Mouse (Mus musculus) spleen, postnatal 4 days (tissue): Measurements from ENCODE around the gene Cycs.
"Not testable (repeated sequence)": the region's sequence is repeated elsewhere in the genome, so short reads cannot be mapped to it uniquely, and the experiment has no call there.

Source experiments
- DNase-seq, 2 experiments: peaks; one replicate each; pipeline ENCODE4 v3.0.0; 2022; ENCODE audit warnings: low spot score in 2 of 2

The Cycs gene

GRCm38 (mm10) chr6:50566141-50566996 is at the start of gene Cycs:
TSS of gene Cycs (minus strand) at chr6:50566538.
- peak; percentile 100 for DNase-seq

DNA sequence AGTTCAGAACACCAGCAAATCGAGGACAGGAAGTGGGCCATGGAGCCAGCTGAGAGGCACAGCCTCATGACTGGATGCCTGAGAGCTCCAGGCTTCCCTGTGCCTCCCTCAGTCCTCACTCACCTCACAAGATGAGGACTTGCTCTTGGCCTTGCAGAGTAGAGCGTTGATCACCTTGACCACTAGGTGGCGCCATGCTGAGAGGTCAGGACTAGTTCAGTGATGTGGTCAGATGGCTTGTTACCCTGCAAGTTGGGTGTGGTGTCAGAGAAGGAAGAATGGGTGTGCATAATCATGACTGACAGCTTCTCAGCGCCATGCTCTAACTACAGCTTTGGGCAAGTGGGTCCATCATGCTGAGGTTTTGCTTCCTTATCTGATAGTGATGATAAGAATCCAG is 35.3 kb upstream of the Cycs start:
- peak; percentile 56 to 83 for DNase-seq

DNA sequence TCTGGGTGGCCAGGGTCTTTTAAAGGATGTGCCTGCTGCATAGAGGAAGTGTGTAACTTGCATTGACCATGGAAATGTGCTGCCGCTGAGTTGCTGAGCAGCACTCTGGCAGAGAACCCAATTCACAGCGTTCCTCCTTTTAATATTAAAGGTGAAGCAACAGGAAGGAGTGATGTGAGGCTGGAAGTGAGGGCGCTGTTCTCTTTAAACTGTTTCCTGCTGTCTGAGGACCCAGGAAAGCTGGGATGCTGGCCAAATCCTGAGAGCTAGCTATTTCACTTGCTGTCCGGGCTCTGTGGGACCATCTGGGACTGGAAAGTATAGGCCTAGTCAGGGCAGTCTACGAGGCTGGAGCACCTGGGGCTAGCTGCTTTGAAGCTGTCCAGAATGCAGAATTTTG is 32.2 kb upstream of the Cycs start:
- DNase-seq = no peak

GRCm38 (mm10) chr6:50596301-50597211 is 30.2 kb upstream of the Cycs start, which contains the start of gene 4921507P07Rik:
TSS of gene 4921507P07Rik (minus strand) at chr6:50596632.
- DNase-seq = peak; percentile 93 to 96

GRCm38 (mm10) chr6:50594372-50594771 is 28.0 kb upstream of the Cycs start:
- no peak for DNase-seq

DNA sequence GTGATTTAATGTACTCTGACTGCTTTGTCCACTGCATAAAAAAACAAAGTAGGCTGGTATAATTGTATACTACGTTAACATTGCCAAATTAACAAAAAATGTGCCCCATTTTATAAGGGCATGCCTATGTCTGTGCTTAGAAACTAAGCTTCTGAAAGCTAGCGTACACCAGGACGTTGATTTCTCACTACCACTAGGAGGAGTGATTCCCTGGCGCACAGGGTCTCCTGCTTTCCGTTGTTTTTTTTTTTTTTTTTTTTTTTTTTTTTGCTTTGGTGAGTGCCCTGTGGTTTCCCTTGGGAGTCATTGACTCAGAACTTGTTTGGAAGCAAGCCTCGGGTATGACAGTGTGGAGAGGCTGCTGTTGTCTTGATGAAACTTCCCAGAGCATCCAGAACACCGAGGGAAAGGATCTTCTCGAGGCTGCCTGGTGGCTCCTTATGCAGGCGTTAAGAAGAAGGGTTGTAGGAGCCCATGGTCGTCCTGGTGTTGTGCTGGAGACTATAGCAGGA is 27.1 kb upstream of the Cycs start:
- DNase-seq = no peak

DNA sequence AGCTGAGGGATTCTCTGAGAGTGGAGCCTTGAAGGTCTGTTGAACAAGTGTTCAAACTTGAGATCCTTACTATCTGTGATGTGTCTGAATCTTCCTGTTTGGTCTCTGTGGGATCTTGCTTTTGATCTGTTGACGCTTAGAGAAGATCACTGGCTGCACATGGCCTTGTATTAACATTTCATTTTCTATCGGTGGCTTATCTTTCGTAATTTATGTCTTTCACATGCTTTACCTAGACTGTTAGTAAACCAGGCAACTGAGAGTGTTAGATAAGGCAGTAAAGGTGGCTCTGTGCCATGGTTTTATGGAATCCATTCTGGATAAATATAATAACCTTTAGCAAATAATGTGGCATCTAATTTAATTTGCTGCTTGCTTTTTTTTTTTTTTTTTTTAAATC is 23.9 kb upstream of the Cycs start:
- no peak for DNase-seq

- peak; percentile 54 to 79 for DNase-seq
Measured at GRCm38 (mm10) chr6:50588251-50588650, 21.9 kb upstream of the Cycs start.

DNA sequence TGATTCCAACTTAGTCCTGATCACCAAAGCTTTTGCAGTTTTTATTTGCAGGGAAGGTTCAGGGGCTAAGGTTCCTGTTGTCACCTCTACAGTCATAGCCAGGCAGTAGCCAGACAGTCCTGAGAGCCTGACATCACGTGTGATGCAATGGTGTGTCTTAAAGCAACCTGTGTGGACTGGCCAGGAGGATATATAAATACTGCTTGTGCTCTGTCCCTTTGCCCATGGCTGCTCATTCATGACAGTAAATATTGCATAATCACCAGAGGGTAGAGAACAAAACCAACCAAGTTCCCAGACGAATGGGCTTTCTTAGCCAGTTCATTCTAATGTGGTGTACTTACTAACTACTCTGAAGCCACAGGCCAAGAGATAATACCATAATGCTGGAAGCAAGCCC is 21.1 kb upstream of the Cycs start:
- DNase-seq = no peak

GRCm38 (mm10) chr6:50586316-50586715 is 20.0 kb upstream of the Cycs start:
- DNase-seq = no peak

GRCm38 (mm10) chr6:50585733-50586132 is 19.4 kb upstream of the Cycs start:
- DNase-seq = no peak

DNA sequence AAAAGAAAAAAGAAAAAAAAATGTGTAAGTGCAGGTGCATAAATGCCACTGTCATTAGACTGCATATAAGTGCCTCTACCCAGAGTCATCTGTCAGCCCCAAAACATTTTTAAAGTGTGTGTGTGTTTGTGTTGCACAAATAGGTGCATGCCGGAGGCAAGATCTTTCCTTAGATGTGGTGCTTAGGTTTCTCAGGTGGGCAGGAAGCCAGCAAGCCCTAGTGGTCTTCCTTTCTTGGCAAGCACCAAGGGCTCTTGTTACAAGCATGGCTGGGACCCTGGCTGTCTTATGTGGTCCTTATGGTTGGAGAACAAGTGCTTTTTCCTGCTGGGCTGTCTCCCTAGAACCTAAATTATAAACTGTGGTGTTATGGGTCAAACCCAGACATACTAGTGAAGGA is 5.3 kb upstream of the Cycs start:
- DNase-seq = no peak

- no peak for DNase-seq
Measured at GRCm38 (mm10) chr6:50566997-50567255, 588 bp upstream of the Cycs start.

DNA sequence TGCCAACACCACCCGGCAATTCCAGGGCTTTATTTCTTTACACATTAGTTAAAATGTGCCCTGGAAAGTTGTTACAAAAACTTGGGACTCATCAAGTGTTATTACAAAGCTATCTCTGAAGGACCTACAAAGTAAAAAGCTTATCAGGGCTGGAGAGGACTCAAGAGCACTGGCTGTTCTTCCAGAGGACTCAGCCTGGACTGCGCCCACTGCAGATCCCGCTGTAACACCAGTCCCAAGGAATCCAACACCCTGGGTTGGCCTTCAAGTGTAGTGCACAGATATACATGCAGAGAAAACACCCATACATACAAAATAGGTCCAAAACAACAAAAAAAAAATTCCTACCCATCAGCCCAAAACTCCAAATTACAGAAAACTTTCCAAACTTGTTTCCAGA is 2.7 kb downstream of the Cycs start:
- no peak for DNase-seq

DNA sequence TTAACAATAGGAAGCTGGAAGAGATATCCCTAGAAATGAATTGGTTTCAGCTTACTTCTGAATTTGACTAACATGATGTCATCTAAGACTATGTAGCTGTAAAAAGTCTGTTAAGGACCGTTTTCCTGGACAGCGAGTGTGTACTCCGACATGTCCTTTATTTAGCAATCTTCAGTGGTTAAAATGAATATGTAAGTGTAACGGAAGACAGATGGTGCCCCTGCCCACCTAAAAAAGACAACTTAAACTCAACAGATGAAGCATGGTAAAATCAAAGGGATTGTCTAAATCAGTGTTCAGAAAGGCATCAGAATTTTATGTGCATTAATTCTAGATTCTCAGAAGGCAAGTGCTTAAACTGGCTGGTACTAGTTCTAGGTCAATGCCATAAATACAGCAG is 3.9 kb downstream of the Cycs start:
- DNase-seq = no peak

DNA sequence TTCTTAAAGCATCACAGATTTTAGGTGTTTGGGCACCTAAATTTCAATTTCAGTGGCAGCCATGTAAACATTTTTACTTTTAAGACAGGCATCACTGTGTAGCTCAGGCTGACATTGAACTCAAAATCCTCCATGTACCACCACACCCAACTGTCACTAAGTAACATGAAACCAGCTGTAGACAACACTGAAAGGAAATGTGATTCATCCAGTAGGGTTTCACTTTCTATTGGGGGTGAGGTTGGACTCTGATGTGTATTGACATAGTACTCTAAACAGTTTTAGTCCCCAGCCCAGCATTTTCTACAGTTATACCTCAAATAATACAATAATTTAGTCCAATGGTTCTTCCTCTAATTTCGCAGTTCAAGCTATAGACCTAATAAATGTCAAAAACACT is 5.6 kb downstream of the Cycs start:
- DNase-seq = no peak

DNA sequence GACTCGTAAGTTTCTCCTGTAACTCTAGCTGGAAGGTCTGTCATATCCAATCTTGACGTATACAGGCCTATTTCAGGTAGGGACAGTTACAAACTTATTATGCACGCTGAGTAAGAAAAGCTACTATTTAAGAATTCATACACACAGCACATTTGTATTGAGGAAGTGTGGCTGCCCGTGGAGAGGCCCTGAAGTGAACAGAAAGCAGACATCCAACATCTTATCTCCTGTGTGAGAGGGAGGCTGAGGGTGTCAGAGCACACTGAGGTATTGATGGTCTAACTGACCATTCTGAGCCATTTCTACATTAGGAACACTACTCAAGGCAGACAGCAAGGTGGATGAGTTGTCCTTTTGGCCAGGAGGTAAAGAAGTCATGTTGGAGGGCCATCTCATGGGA is 7.5 kb downstream of the Cycs start:
- no peak for DNase-seq

- DNase-seq = no peak
Measured at GRCm38 (mm10) chr6:50557566-50557965, 8.8 kb downstream of the Cycs start.

DNA sequence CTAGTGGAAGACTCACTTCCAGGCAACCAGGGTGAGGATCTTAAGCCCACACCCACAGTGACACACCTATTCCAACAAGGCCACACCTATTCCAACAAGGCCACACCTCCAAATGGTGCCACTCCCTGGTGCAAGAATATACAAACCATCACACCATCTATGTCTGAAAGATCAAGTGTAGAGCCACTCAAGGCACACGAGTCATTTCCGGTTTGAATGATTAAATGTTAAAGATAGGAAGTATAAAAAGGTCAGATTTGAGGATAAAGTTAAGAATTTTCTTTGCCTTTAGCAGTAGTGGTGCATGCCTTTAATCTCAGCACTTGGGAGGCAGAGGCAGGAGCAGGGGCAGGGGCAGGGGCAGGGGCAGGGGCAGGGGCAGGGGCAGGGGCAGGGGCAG is 12.1 kb downstream of the Cycs start:
- not testable (repeated sequence) for DNase-seq

- no peak for DNase-seq
Measured at GRCm38 (mm10) chr6:50552881-50553518, 13.3 kb downstream of the Cycs start.

DNA sequence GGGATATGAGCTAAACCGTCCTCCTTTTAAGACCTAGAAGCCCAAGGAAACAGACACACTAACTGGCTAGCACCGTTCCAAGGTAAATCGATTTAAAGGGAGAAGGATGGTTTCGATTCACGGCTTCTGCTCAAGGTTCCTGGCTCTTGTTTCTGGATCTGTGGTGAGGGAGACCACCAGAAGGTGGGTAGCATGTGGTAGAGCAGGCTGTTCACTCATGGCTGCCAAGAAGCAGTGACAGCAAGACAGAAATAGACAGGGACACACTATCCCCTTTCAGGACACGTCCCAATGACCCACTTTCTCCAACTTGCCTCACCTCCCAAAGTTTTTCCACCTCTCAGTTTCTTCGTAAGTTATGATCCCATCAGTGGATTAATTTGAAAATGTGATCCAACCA is 16.5 kb downstream of the Cycs start:
- DNase-seq = no peak

- DNase-seq = no peak
Measured at GRCm38 (mm10) chr6:50549051-50549450, 17.3 kb downstream of the Cycs start.
